Mouse (Mus musculus) embryonic facial prominence, embryonic 13.5 days (tissue): Measurements from ENCODE around the gene Zswim7. TPM values are rescaled to one million over a fixed set of nuclear protein-coding genes. Genes with fewer than 3 reads are reported as not detected.

Experiments
- ATAC-seq: fragments of 200-750 bp; cut with Nextera tagmentation; 2 replicates; pipeline ENCODE4 v1.8.0; 2017; ENCODE audit warnings: low read depth; ENCODE audit not compliant: insufficient number of reproducible peaks, insufficient read depth, low FRiP score, low TSS enrichment
- H3K27ac ChIP-seq: fragments of 300-500 bp; sonication (generic); 2 replicates; pipeline ENCODE4 v1.5.1; 2015; ENCODE audit warnings: moderate library complexity, mild to moderate bottlenecking, inconsistent platforms
- H3K27me3 ChIP-seq: fragments of 300-500 bp; sonication (generic); 2 replicates; pipeline ENCODE4 v1.6.1; 2015; ENCODE audit warnings: mild to moderate bottlenecking, inconsistent platforms
- H3K36me3 ChIP-seq: fragments of 300-500 bp; sonication (generic); 2 replicates; pipeline ENCODE4 v1.6.1; 2015; ENCODE audit warnings: mild to moderate bottlenecking, inconsistent platforms
- H3K4me1 ChIP-seq: fragments of 300-500 bp; sonication (generic); 2 replicates; pipeline ENCODE4 v1.6.1; 2015; ENCODE audit warnings: inconsistent platforms
- H3K4me2 ChIP-seq: fragments of 300-500 bp; sonication (generic); 2 replicates; pipeline ENCODE4 v1.6.1; 2015; ENCODE audit warnings: moderate library complexity, mild to moderate bottlenecking, inconsistent platforms
- H3K4me3 ChIP-seq: fragments of 300-500 bp; sonication (generic); 2 replicates; pipeline ENCODE4 v1.5.1; 2015; ENCODE audit warnings: mild to moderate bottlenecking, inconsistent platforms
- H3K9ac ChIP-seq: fragments of 300-500 bp; sonication (generic); 2 replicates; pipeline ENCODE4 v1.6.1; 2015; ENCODE audit warnings: mild to moderate bottlenecking, inconsistent platforms
- H3K9me3 ChIP-seq: fragments of 300-500 bp; sonication (generic); 2 replicates; pipeline ENCODE4 v1.6.1; 2016; ENCODE audit warnings: inconsistent platforms
- WGBS: fragments of 180-500 bp; shearing (Covaris S2); methylation state at CpG from one replicate; pipeline ENCODE4 v1.1.7; 2015; ENCODE audit warnings: mixed read lengths; 5-methylcytosine and 5-hydroxymethylcytosine counted together
- polyA plus RNA-seq: library from polyadenylated mRNA; unstranded; fragments of >200 nt; fragmentation: Nextera tagmentation; extraction: Ambion mirVana; gene quantifications from 2 replicates; pipeline ENCODE4 v1.2.1, GENCODE M21; 2015

Gene Zswim7
- polyA plus RNA-seq, 1 experiment from 2014 or later: 29.9 TPM

GRCm38 (mm10) chr11:62251047-62251446 is 30.1 kb downstream of the Zswim7 start:
- Histone ChIP-seq H3K27me3 (0 out of 2 replicates have a peak, but pooled peaks cover 3% of the 10 kb centered on the region), H3K4me3 (peak overlapping the region; percentile 68), H3K4me2 (peak overlapping the region; percentile 99), H3K36me3 (no peaks in the 10 kb centered on the region), H3K9me3 (no peaks in the 10 kb centered on the region), H3K9ac (peak overlapping the region; percentile 61), H3K27ac (peak overlapping the region; percentile 83), H3K4me1 (peaks cover 48% of the 10 kb centered on the region)
- WGBS: 8% methylated on average over 11 of the region's 11 CpGs
- ATAC-seq: peak; percentile 43; the same call in 1 of the 2 replicates

DNA sequence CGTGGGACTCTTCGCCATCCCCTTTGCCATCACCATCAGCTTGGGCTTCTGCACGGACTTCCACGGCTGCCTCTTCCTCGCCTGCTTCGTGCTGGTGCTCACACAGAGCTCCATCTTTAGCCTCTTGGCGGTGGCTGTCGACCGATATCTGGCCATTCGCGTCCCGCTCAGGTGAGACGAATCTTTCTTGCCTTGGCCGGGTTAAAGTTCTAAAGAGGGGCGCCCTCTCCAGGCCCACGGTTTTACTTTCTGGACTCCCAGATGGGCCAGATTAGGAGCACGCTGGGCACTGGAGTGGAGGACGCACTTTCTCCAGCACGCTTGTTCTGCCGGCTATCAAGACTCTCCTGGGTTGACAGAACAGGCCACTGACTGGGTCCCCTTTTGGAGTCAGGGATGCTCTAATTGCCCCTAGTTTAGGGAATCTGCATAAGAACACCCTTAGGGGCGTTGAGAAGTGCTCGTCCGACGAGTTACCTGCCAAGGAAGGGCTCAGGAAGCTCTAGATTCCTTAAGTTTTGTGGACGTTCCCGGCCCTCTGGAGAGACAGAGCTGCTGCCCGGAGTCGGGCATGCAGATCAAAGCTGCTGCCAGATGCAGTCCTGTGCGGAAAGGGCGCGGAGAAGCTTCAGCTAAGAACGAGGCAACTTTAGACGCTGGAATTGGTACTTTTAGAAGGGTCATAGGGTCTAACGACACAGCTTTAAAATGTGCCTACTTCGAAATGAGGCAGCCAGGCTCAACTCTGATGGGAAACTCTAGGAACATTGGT is 31.7 kb downstream of the Zswim7 start:
- H3K36me3 ChIP-seq: no peaks in the 10 kb centered on the region
- H3K27ac ChIP-seq: peak overlapping the region; percentile 83; the same call in 1 of the 2 replicates
- H3K4me2 ChIP-seq: peak overlapping the region; percentile 99
- peaks cover 3% of the 10 kb centered on the region; the same call in 1 of the 2 replicates for H3K9me3 ChIP-seq
- ATAC-seq: no peak
- H3K27me3 ChIP-seq: 0 out of 2 replicates have a peak, but pooled peaks cover 3% of the 10 kb centered on the region
- whole genome bisulfite sequencing: 1% methylated on average over 35 of the region's 35 CpGs
- H3K4me1 ChIP-seq: peaks cover 48% of the 10 kb centered on the region
- H3K4me3 ChIP-seq: peak overlapping the region; percentile 68
- H3K9ac ChIP-seq: peak overlapping the region; percentile 75

- H3K4me2 ChIP-seq: peak within 1 kb of the TSS; percentile 99
- H3K9ac ChIP-seq: peak within 1 kb of the TSS; percentile 75
- H3K27ac ChIP-seq: peak within 1 kb of the TSS; percentile 83
- ATAC-seq: peak; percentile 56
- peak within 1 kb of the TSS; percentile 68 for H3K4me3 ChIP-seq
- H3K36me3 ChIP-seq: no peaks in the 10 kb centered on the region
- peaks cover 48% of the 10 kb centered on the region for H3K4me1 ChIP-seq
- WGBS: under 1% methylated on average over 68 of the region's 69 CpGs
- peaks cover 3% of the 10 kb centered on the region; the same call in 1 of the 2 replicates for H3K9me3 ChIP-seq
- 0 out of 2 replicates have a peak, but pooled peaks cover 3% of the 10 kb centered on the region for H3K27me3 ChIP-seq
These were observed 32.6 kb downstream of the Zswim7 start, which contains the start of gene Adora2b for GRCm38 (mm10) chr11:62248401-62249244. Gene Adora2b, plus strand, starts transcription at chr11:62248984.

DNA sequence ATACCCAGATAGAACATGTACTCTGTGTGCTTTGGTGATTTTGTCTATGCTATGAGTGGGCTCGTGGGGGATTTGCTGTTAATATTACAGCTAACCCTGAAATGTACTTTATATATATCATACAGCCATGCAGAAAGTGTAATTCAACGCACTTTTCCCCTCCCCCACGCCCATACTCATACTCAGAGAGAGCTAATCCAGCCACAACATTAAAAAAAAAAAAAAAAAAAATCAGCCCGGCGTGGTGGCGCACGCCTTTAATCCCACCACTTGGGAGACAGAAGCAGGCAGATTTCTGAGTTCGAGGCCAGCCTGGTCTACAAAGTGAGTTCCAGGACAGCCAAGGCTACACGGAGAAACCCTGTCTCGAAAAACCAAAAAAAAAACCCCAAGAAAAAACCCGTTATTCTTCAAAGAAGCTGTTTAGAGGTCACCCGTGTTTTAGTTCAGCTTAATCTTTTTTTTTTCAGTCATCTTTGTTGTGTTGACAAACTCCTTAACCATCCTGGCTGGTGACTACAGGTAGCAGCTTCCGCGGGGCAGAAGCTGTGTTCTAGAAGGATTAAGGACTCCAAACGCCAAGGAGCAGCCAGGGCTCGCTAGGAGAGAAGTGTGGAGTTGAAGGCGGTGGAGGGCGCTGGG is 33.3 kb downstream of the Zswim7 start:
- H3K9me3 ChIP-seq: peaks cover 3% of the 10 kb centered on the region; the same call in 1 of the 2 replicates
- peak overlapping the region; percentile 75 for H3K9ac ChIP-seq
- H3K27me3 ChIP-seq: 0 out of 2 replicates have a peak, but pooled peaks cover 3% of the 10 kb centered on the region
- peaks cover 41% of the 10 kb centered on the region for H3K4me1 ChIP-seq
- peak overlapping the region; percentile 99 for H3K4me2 ChIP-seq
- no peaks in the 10 kb centered on the region for H3K36me3 ChIP-seq
- H3K4me3 ChIP-seq: peak overlapping the region; percentile 68
- no peak for ATAC-seq
- 38% methylated on average over 18 of the region's 18 CpGs for WGBS
- H3K27ac ChIP-seq: peak overlapping the region; percentile 83

DNA sequence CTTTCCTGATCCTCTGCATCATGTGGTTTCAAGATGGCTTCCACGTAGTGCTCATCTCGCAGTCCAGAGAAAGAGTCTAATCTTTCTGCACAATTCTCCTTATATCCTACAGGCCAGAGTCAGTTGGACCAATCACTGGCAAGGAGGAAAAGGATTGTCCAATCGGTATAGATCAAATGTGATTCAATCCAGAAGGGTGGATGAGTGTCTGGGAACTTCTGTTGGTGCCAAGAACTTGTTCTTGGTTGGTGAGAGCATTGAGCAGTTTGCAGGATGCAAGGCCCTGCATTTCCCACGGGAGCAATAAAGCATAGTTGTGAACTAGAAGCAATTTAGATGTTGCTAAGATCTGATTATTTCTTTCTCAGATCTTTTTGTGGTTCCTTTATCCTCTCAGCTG is 36.7 kb downstream of the Zswim7 start:
- Histone ChIP-seq H3K4me3 (no peak overlapping the region), H3K27me3 (0 out of 2 replicates have a peak, but pooled peaks cover 2% of the 10 kb centered on the region), H3K27ac (no peak overlapping the region), H3K4me1 (peaks cover 11% of the 10 kb centered on the region), H3K9ac (no peak overlapping the region), H3K9me3 (peaks cover 3% of the 10 kb centered on the region; the same call in 1 of the 2 replicates), H3K36me3 (no peaks in the 10 kb centered on the region), H3K4me2 (no peak overlapping the region)
- no peak for ATAC-seq
- 87% methylated on average over 4 of the region's 4 CpGs for WGBS

- Histone ChIP-seq H3K9me3 (peaks cover 3% of the 10 kb centered on the region; the same call in 1 of the 2 replicates), H3K36me3 (no peaks in the 10 kb centered on the region), H3K27ac (no peak overlapping the region), H3K9ac (no peak overlapping the region), H3K4me3 (no peak overlapping the region), H3K27me3 (no peaks in the 10 kb centered on the region), H3K4me1 (peaks cover 6% of the 10 kb centered on the region), H3K4me2 (no peak overlapping the region)
- WGBS: 87% methylated on average over 8 of the region's 8 CpGs
- no peak for ATAC-seq
These were observed 37.3 kb downstream of the Zswim7 start for GRCm38 (mm10) chr11:62243871-62244270.

DNA sequence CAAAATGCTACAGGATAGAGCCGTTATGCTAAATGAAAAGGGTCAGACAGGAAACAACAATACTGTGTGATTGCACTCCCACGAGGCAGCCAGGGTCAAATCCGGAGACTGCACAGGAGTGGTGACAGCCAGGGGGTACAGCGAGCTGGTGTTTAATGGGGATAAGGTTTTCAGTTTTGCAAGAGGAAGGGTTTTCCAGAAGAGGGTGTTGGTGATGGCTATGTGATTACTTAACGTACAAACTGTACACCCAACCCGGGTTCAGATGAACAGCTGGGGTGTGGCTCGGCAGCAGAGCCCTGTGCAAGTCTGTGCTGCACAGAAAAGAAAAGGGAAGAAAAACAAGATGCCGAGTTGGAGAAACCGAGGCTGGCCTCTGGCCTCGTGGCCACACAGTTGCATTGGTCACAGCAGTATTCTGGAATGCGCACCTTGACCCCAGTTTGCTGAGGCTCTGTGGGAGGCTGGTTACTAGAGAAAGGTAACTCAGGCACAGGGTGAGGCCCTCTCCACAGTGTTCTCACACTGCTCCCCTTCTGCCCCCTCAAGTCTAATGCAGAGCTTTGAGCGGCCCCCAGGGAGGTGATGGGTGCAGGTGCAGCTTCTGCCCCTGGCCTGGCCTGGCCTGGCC is 40.4 kb downstream of the Zswim7 start:
- no peak for ATAC-seq

DNA sequence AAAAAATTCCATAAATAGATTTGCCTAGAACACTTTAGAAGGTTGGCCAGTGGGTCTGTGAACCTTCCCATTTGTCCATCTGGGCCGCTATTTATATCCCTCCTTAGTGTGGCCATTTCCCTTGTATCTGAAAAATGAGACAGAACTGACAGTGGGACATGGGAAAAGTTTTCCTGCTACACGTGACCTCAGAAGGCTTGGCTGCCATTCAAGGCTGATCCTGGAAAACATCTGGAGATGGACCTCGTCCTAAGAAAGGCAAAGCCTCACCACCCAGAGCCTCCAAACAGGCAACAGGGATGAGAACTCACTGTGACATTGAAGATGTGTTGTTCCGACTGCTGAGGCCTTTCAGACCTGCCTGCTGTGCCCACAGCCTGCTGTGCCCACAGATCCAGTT is 56.4 kb downstream of the Zswim7 start:
- no peaks in the 10 kb centered on the region for H3K36me3 ChIP-seq
- H3K9me3 ChIP-seq: no peaks in the 10 kb centered on the region
- H3K4me1 ChIP-seq: no peaks in the 10 kb centered on the region
- H3K27ac ChIP-seq: no peak overlapping the region
- ATAC-seq: no peak
- 64% methylated on average over 4 of the region's 4 CpGs for WGBS
- no peak overlapping the region for H3K9ac ChIP-seq
- H3K4me2 ChIP-seq: no peak overlapping the region
- no peaks in the 10 kb centered on the region for H3K27me3 ChIP-seq
- H3K4me3 ChIP-seq: no peak overlapping the region

More for the DNA sequence above, 40.4 kb downstream of the Zswim7 start:
- Histone ChIP-seq H3K9me3 (peaks cover 2% of the 10 kb centered on the region; the same call in 1 of the 2 replicates), H3K4me1 (no peaks in the 10 kb centered on the region), H3K4me2 (no peak overlapping the region), H3K27me3 (no peaks in the 10 kb centered on the region), H3K27ac (no peak overlapping the region), H3K36me3 (no peaks in the 10 kb centered on the region), H3K4me3 (no peak overlapping the region), H3K9ac (no peak overlapping the region)
- 70% methylated on average over 12 of the region's 12 CpGs for WGBS

GRCm38 (mm10) chr11:62223962-62224361 is 57.2 kb downstream of the Zswim7 start:
- no peak for ATAC-seq
- no peak overlapping the region for H3K4me3 ChIP-seq
- no peak overlapping the region for H3K9ac ChIP-seq
- no peaks in the 10 kb centered on the region for H3K4me1 ChIP-seq
- no peaks in the 10 kb centered on the region for H3K27me3 ChIP-seq
- no peak overlapping the region for H3K4me2 ChIP-seq
- H3K9me3 ChIP-seq: no peaks in the 10 kb centered on the region
- H3K27ac ChIP-seq: no peak overlapping the region
- WGBS: 91% methylated on average over 7 of the region's 7 CpGs
- no peaks in the 10 kb centered on the region for H3K36me3 ChIP-seq

DNA sequence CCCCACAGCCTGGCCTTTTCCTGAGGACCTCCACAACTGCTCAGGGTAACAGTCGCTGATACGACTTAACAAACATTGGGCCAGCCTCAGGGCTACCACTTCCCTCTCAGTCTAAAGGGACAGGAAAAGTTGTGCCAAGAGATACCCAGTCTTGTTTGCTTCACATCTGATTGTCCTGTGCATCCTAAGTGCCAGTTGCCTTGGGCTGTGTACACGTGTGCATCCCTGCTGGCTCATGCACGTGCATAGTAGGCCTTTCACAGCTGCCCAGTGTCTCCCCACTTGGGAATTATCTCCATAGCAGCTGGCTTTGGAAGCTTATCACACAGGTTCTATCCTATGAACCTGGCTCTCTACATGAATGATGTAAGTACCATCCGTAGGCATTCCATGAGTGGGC is 57.8 kb downstream of the Zswim7 start:
- 85% methylated on average over 5 of the region's 5 CpGs for WGBS
- no peak overlapping the region for H3K4me2 ChIP-seq
- no peaks in the 10 kb centered on the region for H3K9me3 ChIP-seq
- no peaks in the 10 kb centered on the region for H3K36me3 ChIP-seq
- ATAC-seq: no peak
- H3K4me3 ChIP-seq: no peak overlapping the region
- no peaks in the 10 kb centered on the region for H3K4me1 ChIP-seq
- no peaks in the 10 kb centered on the region for H3K27me3 ChIP-seq
- H3K27ac ChIP-seq: no peak overlapping the region
- H3K9ac ChIP-seq: no peak overlapping the region
